Mouse (Mus musculus) right cerebral cortex, postnatal 4 days (tissue): ENCODE data around the gene Daxx.
"Not testable (repeated sequence)": the region's sequence is repeated elsewhere in the genome, so short reads cannot be mapped to it uniquely, and the experiment has no call there.

Experiments used
- DNase-seq: peaks from one replicate; pipeline ENCODE4 v3.0.0-alpha.2; 2022

Gene Daxx

DNA sequence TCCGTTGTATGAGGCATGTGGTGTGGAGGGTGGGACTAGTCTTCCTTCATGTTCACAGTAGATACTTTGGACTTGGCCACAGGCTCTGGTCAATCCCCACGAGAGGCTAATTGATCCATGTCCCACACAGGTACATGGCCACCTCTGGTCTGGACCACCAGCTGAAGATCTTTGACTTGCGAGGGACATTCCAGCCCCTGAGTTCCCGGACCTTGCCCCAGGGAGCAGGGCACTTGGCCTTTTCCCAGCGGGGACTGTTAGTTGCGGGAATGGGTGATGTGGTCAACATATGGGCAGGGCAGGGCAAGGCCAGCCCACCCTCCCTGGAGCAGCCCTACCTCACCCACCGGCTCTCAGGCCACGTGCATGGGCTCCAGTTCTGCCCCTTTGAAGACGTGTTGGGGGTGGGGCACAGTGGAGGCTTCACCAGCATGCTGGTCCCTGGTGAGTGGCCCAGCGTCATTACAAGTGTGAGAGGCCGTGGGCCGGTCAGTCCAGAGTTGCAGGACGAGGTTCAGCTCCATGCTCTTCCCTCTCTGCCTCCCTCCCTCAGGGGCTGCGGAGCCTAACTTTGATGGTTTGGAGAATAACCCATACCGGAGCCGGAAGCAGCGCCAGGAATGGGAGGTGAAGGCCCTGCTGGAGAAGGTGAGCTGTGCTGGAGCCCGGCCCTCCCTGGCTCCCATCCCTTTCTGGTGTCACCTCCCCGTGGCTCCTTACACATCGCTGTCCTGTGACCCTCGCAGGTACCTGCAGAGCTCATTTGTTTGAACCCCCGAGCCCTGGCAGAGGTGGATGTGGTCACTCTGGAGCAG, 39.1 kb downstream of the Daxx start:
- DNase-seq = no peak

DNA sequence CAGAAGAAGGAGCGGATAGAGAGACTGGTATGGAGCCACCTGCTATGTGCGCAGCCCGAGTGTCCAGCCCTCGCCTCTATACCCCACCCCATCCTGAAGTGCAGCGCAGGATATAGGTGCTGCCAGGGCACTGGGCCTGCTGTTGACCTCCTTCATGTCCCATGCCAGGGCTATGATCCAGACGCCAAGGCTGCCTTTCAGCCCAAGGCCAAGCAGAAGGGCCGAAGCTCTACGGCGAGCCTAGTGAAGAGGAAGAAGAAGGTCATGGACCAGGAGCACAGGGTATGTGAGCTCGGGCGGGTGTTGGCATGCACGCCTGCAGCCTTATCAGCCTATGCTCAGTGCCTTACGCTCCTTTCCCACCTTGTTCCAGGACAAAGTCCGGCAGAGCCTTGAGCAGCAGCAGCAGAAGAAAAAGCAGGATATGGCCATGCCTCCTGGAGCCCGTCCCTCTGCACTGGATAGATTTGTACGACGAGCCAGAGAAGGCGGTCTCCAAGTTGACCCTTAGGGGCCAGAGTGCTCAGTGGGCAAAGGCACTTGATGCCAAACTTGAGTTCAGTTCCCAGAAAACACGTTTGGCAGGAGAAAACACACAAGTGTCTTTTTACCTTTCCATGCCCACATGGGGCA, 39.8 kb downstream of the Daxx start:
- DNase-seq = no peak

DNA sequence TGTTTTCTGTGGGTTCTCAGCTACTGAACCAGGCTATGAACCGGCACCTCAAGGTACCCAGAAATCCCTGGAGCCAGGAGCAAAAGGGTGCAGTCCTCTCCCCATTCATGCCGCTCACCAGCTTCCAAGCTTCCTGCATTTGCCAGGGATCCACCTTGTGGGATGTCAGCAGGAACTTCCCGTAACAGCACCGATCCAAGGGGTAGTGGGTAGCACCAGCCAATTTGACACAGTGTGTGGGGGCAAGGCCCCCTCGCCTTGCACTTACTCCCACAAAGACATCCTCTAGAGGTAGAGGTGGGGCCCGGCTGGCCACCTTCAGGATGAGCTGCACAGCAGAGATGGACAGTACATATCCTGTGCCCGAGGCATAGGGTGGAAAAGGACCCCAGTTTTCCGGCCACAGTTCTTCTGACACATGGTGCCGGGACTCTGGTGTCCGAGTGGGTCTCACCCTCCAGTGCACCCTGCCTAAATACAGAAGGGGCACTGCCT, 41.0 kb downstream of the Daxx start:
- no peak for DNase-seq

DNA sequence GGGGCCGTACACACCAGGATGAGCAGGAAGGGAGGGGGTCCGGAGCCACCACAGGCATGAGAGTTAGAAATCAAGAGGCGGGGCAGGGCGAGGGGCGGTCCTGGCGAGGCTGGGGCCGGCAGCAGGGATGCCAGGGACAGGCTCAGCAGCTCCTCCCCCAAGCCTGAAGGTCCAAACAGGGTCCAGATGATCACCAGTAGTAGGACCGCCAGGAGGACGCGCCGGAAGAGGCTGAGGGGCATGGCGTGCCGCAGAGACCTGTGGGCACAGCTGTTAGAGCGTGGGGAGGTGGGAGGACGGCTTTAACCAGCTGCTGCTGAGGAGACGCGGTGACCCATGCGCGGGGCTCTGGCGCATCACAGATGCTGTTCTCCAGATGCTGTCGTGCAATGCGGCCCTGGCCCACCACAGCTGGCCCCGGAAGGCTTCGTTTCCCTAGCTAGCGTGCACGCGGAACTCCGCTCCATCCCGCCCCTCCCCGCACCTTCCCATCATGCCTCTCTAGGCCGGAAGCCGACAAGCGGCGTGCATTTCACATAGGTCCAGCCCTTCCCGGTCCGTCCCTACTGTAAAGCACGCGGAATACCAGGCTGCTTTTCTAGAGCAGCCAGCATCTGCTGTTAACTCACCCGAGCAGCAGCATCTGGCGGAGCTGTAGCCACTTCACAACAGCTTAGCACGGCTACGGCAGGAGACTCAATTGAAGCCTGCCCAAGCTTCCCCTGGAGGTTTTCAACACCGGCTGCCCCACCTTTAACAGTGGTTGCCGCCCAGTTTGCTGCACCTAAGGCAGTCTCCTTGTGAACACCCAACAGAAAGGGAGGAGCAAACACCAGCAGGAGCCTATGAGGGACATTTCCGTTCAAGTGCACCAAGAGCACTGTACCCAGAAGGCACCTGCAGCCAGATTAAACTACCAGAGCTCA, 42.1 kb downstream of the Daxx start, which contains the start of gene B3galt4:
B3galt4 (minus strand) TSS at position 468 of the 926 bp plus-strand sequence.
- peak; percentile 94 for DNase-seq

DNA sequence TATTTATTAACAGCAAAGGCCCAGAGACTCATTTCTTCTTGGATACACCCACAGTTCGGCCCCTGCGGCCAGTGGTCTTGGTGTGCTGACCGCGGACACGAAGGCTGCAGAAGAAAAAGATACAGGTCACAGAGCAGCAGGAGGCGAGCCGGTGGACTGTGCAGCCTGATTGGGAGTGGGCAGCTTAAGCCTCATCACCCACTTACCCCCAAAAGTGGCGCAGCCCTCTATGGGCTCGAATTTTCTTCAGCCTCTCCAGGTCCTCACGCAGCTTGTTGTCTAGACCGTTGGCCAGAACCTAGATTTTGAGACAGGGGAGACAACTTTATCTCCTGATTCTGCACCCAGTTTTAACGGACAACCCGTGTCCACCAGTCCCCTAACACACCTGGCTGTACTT, 42.8 kb downstream of the Daxx start:
- DNase-seq = not testable (repeated sequence)

DNA sequence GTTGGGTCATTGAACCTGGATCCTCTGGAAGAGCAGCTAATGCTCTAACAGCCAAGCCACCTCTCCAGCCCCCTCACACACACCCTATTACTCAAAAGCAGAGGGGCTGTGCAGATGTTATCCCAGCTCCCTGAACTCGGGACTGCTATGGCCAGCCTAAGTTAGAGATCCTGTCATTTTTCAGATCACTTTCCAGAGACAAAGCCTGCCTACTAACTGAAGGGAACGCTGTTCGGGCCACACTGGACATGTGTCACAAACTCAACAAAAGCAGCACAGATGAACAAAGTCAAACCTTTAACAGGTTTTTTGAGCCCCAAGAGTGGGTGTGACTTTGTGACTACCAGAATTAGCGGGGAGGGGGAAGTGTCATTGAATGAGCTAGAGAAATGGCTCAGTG, 43.7 kb downstream of the Daxx start:
- DNase-seq = no peak

DNA sequence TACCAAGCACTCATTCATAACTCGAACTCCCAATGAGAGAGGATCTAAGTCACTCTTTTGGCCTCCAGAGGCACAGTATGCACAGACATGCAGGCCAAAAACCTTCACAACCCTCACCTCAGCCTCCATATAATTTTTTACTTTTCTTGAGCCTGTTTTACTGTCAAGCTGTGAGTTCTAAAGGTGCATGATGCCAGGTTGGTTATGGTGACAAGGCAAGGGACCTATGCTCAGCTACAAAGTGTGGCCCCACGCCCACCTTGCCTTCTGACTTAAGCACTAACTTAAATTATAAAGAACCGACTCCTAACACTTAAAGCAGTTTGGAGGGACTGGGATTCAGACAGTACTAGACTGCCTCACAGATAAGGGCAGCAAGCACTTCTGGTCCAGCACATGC, 44.1 kb downstream of the Daxx start:
- DNase-seq = no peak

DNA sequence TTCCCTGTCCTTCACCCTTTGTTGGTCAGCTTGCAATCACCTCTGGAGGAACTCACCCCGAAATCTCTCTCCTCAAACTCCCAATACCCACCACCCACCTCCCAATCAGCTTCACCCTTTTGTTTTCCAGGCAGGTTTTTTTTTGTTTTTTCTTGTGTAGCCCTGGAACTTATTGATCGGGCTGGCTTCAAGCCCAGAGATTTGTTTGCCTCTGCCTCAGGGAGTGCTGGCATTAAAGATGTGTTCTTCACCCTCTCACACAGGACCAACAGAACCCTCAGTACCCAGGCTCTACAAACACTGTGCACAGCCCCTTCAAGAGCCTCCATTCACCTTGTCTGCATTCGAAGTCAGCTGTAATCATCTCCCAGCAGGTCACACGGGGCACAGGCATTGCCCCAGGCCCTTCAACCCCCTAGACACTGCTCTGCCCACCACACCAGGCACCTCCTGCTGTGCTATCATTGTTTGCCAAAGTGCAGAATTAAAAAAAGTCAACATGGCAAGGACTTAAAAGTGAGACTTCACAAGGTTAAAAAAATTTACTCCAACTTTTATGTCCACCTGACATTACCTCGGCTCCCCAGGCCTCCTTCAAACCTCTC, 44.8 kb downstream of the Daxx start:
- no peak for DNase-seq

DNA sequence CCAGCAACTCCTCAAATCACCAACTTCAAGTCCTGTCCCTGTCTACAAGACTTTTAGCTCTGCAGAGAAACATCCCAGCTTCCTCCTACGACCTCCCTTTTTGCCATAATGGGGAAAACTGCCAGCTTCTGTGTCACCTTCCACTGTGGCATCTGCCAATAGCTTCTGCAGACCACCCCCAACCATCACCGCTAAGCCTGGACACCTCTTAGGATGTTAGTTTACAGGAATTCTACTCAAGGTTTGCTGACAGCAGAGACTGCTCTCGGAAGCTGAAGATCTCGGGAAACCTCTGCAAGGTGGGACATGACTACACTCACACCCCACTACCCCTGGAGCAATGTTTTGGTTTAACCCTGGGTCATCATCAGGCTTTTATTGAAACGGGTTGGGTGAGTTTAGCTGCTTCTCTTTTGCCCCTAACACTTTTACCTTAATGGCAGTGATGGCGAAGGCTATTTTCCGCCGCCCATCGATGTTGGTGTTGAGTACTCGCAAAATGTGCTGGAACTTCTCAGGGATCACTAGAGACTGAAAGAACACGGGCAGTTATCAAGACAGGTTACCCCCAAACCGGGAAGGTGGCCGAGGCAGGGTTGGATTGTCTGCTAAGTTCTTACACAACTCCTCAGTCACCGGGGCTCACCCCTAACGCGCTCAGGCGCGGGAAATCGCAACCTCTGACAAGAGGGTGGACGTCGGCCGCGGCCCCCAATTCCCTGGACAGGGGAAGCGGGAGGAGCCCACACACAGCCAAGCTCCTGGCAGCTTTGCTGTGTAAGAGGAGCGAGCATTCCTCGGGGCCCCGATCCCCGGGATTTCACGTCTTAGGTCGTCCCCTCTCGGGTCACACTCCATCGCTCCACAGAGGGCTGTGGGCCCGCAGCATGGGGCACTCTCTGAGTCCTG, 45.7 kb downstream of the Daxx start:
- peak; percentile 54 for DNase-seq

DNA sequence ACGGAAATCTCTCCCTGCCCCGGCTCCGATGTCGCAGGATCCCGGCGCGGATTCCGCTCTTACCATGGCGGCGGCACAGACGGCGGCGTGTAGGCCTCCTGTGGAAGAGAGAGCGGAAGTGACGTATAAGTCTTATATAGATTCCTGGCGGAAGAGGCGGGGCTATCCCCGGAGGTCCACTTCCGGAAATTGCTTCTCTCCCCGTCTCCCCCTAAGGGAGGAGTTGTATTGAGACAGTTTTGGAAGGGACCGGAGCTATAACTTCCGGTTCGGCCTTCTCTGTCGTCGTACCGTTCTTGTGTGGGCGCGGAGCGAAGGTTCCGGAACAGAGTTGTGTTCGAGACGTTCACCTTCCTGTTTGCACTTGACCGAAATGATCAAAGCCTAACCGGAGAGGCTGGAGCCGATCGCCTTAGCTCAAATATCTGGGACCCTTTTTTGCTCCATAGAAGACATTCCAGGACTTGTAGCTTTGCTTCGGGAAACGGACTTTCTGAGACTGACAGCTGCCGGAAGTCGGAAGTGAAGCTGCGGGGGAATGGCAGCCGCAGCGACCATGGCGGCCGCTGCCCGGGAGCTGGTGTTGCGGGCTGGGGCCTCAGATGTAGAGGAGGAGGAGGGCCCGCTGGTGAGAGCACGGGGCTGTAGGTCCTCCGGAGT, 46.5 kb downstream of the Daxx start, which contains the start of the genes Vps52 and Rps18:
Vps52 (plus strand) TSS at position 258 of the 660 bp plus-strand sequence.
Rps18 (minus strand) TSS at position 447 of the 660 bp plus-strand sequence.
- peak; percentile 91 for DNase-seq

DNA sequence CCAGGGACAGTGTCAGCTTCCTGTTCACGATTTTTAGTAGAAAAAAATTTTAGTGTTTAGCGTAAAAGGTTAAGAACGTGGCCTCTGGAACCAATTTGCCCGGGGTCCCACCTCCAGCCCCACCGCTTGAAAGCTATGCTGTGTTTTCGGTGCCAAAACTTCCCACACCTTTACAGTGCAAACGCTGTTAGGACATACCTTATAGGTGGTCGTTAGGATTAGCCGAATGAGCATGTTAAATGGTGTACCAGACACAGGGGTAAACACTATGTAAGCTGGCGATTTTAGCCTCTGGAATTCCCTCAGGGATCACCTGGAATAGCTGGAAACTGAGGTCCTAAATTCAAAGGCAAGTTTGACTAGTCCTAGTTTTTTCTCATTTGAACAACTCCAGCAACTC, 47.1 kb downstream of the Daxx start:
- no peak for DNase-seq

DNA sequence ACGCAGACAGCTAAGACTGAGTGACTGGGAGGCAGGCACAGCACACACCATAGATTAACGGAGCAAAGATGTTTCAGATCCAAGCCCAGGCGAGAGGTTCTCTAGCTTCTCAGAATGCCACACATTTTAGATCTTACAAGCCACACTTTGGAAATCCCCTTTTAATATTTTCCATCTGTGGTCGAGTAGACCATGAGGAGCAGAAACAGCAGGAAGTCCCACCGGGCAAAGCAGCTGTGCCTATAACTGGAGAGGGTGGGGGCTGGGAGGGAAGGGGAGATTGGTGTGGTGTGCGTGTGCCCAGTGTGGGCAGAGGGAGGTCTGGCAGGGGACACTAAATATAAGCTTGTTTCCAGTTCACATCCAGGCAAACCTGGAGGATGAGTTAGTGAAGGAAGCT, 48.3 kb downstream of the Daxx start:
- no peak for DNase-seq

DNA sequence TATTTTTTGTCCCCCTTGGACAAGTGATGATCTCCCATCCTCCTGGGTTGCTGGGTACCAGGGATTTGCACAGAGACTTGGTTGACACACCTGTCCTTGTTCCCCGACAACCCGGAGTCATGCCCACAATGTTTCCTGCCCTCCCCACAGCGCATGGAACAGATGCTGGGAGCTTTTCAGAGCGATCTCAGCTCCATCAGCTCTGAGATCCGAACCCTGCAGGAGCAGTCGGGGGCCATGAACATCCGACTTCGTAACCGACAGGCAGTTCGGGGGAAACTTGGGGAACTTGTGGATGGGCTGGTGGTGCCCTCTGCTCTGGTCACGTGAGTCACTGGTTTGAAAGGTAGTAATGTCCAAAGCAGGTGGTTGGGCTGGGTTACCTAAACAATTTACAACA, 49.2 kb downstream of the Daxx start:
- no peak for DNase-seq

DNA sequence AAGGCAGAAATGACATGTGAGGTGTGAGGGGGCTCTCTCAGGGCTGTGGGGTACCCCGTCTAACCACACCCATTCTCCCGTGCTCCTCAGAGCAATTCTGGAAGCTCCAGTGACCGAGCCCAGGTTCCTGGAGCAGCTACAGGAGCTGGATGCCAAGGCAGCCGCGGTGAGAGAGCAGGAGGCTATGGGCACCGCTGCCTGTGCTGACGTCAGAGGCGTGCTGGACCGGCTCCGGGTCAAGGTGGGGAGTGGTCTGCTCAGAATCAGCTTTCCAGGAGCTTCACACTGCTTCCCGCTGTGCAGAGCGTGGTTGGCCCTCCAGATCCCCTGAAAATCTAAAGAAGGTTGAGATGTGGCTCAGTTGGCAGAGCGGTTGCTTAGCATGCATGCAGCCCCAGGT, 49.9 kb downstream of the Daxx start:
- DNase-seq = no peak

DNA sequence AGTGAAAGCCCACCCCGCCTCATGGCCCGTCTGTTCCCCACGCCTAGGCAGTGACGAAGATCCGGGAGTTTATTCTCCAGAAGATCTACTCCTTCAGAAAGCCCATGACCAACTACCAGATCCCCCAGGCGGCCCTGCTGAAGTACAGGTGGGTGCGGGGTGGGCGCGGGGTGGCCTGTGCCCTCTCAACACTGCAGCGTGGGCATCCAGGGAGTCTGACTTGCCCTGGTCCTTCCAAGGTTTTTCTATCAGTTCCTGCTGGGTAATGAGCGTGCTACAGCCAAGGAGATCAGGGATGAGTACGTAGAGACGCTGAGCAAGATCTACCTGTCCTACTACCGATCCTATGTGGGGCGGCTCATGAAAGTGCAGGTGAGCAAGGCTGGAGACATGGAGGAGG, 50.7 kb downstream of the Daxx start:
- no peak for DNase-seq

DNA sequence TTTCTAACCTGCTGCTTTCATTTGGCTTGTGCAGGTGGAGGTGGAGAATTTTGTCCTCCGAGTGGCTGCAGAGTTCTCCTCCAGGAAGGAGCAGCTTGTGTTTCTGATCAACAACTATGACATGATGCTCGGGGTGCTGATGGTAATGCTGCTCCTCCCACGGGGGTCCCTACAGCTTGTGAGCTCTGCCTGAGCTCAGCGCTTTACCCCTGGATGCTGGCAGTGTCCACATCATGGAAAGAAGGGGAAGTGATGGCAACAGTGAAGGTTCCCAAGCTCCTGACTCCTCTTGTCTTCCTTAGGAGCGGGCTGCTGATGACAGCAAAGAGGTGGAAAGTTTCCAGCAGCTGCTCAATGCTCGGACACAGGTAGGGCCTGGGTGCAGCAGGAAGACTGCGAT, 53.7 kb downstream of the Daxx start:
- DNase-seq = no peak
